Mouse (Mus musculus): ENCODE results near the gene Tlr12. TPM values are rescaled to one million over a fixed set of nuclear protein-coding genes. Genes with fewer than 3 reads are reported as not detected.
A peak's percentile ranks its signal among the peaks of the same experiment; 100 is the strongest.
"Not testable (repeated sequence)": the region's sequence is repeated elsewhere in the genome, so short reads cannot be mapped to it uniquely, and the experiment has no call there.

Tlr12 gene
- not detected in 2 replicates for polyA plus RNA-seq (2014; fragmentation: Nextera tagmentation; extraction: Ambion mirVana)

- H3K27ac ChIP-seq (replicated peaks in 1 of 2; ENCODE audit: control insufficient read depth in 1 of 2, insufficient read depth in 1 of 2, low read depth in 2 of 2, low read length in 2 of 2): no peak within 1 kb of the TSS
- WGBS: 52% methylated on average over 15 of the region's 15 CpGs
- H3K9ac ChIP-seq (ENCODE audit: low read length): no peak within 1 kb of the TSS
- peaks cover 18% of the 10 kb centered on the region; the same call in 1 of the 2 replicates for H3K27me3 ChIP-seq (ENCODE audit: control insufficient read depth, insufficient read depth, low read length)
- peaks cover 7 to 10% of the 10 kb centered on the region in 2 experiments; a peak in 1 of 4 replicates for H3K4me1 ChIP-seq (ENCODE audit: control insufficient read depth in 2 of 2, insufficient read depth in 2 of 2, low read length in 2 of 2)
- H3K9me3 ChIP-seq (ENCODE audit: control insufficient read depth, low read length): no peaks in the 10 kb centered on the region
- no peaks in the 10 kb centered on the region for H3K36me3 ChIP-seq (ENCODE audit: control insufficient read depth, insufficient read depth, low read length)
- H3K4me2 ChIP-seq (ENCODE audit: low read length): no peak within 1 kb of the TSS
- H3K4me3 ChIP-seq (ENCODE audit: control insufficient read depth in 1 of 2, insufficient read depth in 1 of 2, low read depth in 1 of 2, low read length in 2 of 2): no peak within 1 kb of the TSS
- ATAC-seq (ENCODE audit: insufficient number of reproducible peaks, insufficient read depth, low FRiP score, low read depth): no peak
These were observed at the start of gene Tlr12 for GRCm38 (mm10) chr4:128618246-128618911. Gene Tlr12, minus strand, starts transcription at chr4:128618619.

- H3K4me3 ChIP-seq (ENCODE audit: control insufficient read depth in 1 of 2, insufficient read depth in 1 of 2, low read depth in 1 of 2, low read length in 2 of 2); H3K9me3 ChIP-seq (ENCODE audit: control insufficient read depth, low read length); H3K9ac ChIP-seq (ENCODE audit: low read length); H3K4me2 ChIP-seq (ENCODE audit: low read length); H3K36me3 ChIP-seq (ENCODE audit: control insufficient read depth, insufficient read depth, low read length); H3K4me1 ChIP-seq (ENCODE audit: control insufficient read depth in 2 of 2, insufficient read depth in 2 of 2, low read length in 2 of 2); H3K27me3 ChIP-seq (ENCODE audit: control insufficient read depth, insufficient read depth, low read length); ATAC-seq (ENCODE audit: insufficient number of reproducible peaks, insufficient read depth, low FRiP score, low read depth); H3K27ac ChIP-seq (replicated peaks in 1 of 2; ENCODE audit: control insufficient read depth in 1 of 2, insufficient read depth in 1 of 2, low read depth in 2 of 2, low read length in 2 of 2): not testable (repeated sequence)
- WGBS: 47% methylated on average over 4 of the region's 4 CpGs
These were observed 48.8 kb upstream of the Tlr12 start for GRCm38 (mm10) chr4:128667195-128667594.

DNA sequence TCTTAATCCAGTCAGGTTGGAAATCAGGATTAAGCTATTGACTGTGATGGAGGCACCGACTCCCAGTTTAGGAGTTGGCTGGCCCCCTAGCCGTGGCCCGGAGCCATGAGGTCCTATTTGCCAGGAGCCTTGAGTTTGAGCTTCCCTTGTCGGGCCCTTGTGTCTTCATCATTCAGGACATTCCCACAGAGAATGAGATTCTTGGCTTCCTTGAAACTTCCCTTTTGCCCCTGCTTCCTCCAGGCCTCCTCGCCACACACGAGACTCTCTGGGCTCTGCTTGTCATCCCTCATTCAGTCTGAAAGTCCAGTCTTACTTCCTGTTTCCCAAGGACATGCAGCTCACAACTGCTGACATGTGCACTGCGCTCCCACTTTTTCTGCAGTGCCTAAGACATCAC, 47.9 kb upstream of the Tlr12 start:
- H3K27me3 ChIP-seq (ENCODE audit: control insufficient read depth, insufficient read depth, low read length); H3K27ac ChIP-seq (replicated peaks in 1 of 2; ENCODE audit: control insufficient read depth in 1 of 2, insufficient read depth in 1 of 2, low read depth in 2 of 2, low read length in 2 of 2); H3K4me3 ChIP-seq (ENCODE audit: control insufficient read depth in 1 of 2, insufficient read depth in 1 of 2, low read depth in 1 of 2, low read length in 2 of 2); ATAC-seq (ENCODE audit: insufficient number of reproducible peaks, insufficient read depth, low FRiP score, low read depth); H3K4me2 ChIP-seq (ENCODE audit: low read length); H3K36me3 ChIP-seq (ENCODE audit: control insufficient read depth, insufficient read depth, low read length); H3K4me1 ChIP-seq (ENCODE audit: control insufficient read depth in 2 of 2, insufficient read depth in 2 of 2, low read length in 2 of 2); H3K9me3 ChIP-seq (ENCODE audit: control insufficient read depth, low read length); H3K9ac ChIP-seq (ENCODE audit: low read length): not testable (repeated sequence)
- 49% methylated on average over 7 of the region's 7 CpGs for WGBS

DNA sequence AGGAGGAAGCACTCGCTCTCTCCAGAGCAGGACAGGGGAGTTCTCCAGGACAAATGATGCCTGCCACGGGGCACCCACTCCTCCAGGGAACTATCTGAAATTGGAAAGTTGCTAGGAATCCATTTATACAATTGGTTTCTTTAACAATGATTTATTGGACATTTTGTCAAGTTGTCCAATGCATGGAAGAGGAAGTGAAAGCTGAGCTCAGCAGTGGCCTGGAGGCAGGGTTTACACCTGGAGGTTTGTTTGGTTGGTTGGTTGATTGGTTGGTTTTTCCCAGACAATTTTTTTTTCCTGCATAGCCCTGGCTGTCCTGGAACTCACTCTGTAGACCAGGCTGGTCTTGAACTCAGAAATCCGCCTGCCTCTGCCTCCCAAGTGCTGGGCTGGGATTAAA, 45.6 kb upstream of the Tlr12 start:
- no peak overlapping the region for H3K4me3 ChIP-seq (ENCODE audit: control insufficient read depth in 1 of 2, insufficient read depth in 1 of 2, low read depth in 1 of 2, low read length in 2 of 2)
- H3K36me3 ChIP-seq (ENCODE audit: control insufficient read depth, insufficient read depth, low read length): no peaks in the 10 kb centered on the region
- H3K9me3 ChIP-seq (ENCODE audit: control insufficient read depth, low read length): no peaks in the 10 kb centered on the region
- H3K27ac ChIP-seq (replicated peaks in 1 of 2; ENCODE audit: control insufficient read depth in 1 of 2, insufficient read depth in 1 of 2, low read depth in 2 of 2, low read length in 2 of 2): no peak overlapping the region
- no peaks in the 10 kb centered on the region for H3K27me3 ChIP-seq (ENCODE audit: control insufficient read depth, insufficient read depth, low read length)
- H3K9ac ChIP-seq (ENCODE audit: low read length): no peak overlapping the region
- ATAC-seq (ENCODE audit: insufficient number of reproducible peaks, insufficient read depth, low FRiP score, low read depth): no peak
- H3K4me2 ChIP-seq (ENCODE audit: low read length): no peak overlapping the region
- no peaks in the 10 kb centered on the region for H3K4me1 ChIP-seq (ENCODE audit: control insufficient read depth in 2 of 2, insufficient read depth in 2 of 2, low read length in 2 of 2)
- 78% methylated on average over 3 of the region's 3 CpGs for WGBS

DNA sequence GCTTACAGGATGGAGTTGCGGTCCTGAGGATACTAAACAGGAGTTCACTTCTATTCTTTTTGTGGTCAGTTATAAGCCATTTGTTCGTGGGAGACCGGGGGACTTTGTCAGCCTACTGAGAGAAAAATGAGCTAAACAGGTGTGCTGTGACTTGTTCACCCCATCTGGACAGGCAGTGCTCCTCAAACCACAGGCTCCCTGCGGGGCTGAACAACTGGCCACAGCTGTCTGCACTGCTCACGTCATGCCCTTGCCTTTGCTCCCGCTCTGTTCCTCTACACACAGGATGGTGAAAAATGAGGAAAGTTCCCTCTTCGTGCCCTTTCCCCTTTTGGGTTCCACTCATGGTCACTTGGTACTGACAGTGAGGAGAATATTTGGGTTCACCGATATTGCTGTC, 42.6 kb upstream of the Tlr12 start:
- H3K9ac ChIP-seq (ENCODE audit: low read length): no peak overlapping the region
- WGBS: 83% methylated on average over 8 of the region's 8 CpGs
- no peaks in the 10 kb centered on the region for H3K4me1 ChIP-seq (ENCODE audit: control insufficient read depth in 2 of 2, insufficient read depth in 2 of 2, low read length in 2 of 2)
- H3K4me3 ChIP-seq (ENCODE audit: control insufficient read depth in 1 of 2, insufficient read depth in 1 of 2, low read depth in 1 of 2, low read length in 2 of 2): no peak overlapping the region
- no peak for ATAC-seq (ENCODE audit: insufficient number of reproducible peaks, insufficient read depth, low FRiP score, low read depth)
- H3K4me2 ChIP-seq (ENCODE audit: low read length): no peak overlapping the region
- H3K36me3 ChIP-seq (ENCODE audit: control insufficient read depth, insufficient read depth, low read length): no peaks in the 10 kb centered on the region
- H3K27ac ChIP-seq (replicated peaks in 1 of 2; ENCODE audit: control insufficient read depth in 1 of 2, insufficient read depth in 1 of 2, low read depth in 2 of 2, low read length in 2 of 2): no peak overlapping the region
- H3K9me3 ChIP-seq (ENCODE audit: control insufficient read depth, low read length): no peaks in the 10 kb centered on the region
- peaks cover 5% of the 10 kb centered on the region for H3K27me3 ChIP-seq (ENCODE audit: control insufficient read depth, insufficient read depth, low read length)

GRCm38 (mm10) chr4:128660196-128660595, 41.8 kb upstream of the Tlr12 start:
- Histone ChIP-seq H3K27ac (replicated peaks in 1 of 2; ENCODE audit: control insufficient read depth in 1 of 2, insufficient read depth in 1 of 2, low read depth in 2 of 2, low read length in 2 of 2) (no peak overlapping the region), H3K36me3 (ENCODE audit: control insufficient read depth, insufficient read depth, low read length) (no peaks in the 10 kb centered on the region), H3K9ac (ENCODE audit: low read length) (no peak overlapping the region), H3K4me2 (ENCODE audit: low read length) (no peak overlapping the region), H3K4me3 (ENCODE audit: control insufficient read depth in 1 of 2, insufficient read depth in 1 of 2, low read depth in 1 of 2, low read length in 2 of 2) (no peak overlapping the region), H3K27me3 (ENCODE audit: control insufficient read depth, insufficient read depth, low read length) (peaks cover 9% of the 10 kb centered on the region), H3K4me1 (ENCODE audit: control insufficient read depth in 2 of 2, insufficient read depth in 2 of 2, low read length in 2 of 2) (peaks cover 0 to 3% of the 10 kb centered on the region in 2 experiments; a peak in 1 of 4 replicates), H3K9me3 (ENCODE audit: control insufficient read depth, low read length) (no peaks in the 10 kb centered on the region)
- WGBS: 80% methylated on average over 8 of the region's 8 CpGs
- no peak for ATAC-seq (ENCODE audit: insufficient number of reproducible peaks, insufficient read depth, low FRiP score, low read depth)

GRCm38 (mm10) chr4:128655446-128655845, 37.0 kb upstream of the Tlr12 start:
- no peaks in the 10 kb centered on the region for H3K9me3 ChIP-seq (ENCODE audit: control insufficient read depth, low read length)
- WGBS: 9% methylated on average over 12 of the region's 12 CpGs

More at GRCm38 (mm10) chr4:128655446-128655845, 37.0 kb upstream of the Tlr12 start:
- Histone ChIP-seq H3K27me3 (ENCODE audit: control insufficient read depth, insufficient read depth, low read length) (peaks cover 9% of the 10 kb centered on the region), H3K4me1 (ENCODE audit: control insufficient read depth in 2 of 2, insufficient read depth in 2 of 2, low read length in 2 of 2) (peaks cover 5 to 9% of the 10 kb centered on the region in 2 experiments; a peak in 2 of 4 replicates), H3K4me3 (ENCODE audit: control insufficient read depth in 1 of 2, insufficient read depth in 1 of 2, low read depth in 1 of 2, low read length in 2 of 2) (peak overlapping the region; percentile 62 to 72), H3K36me3 (ENCODE audit: control insufficient read depth, insufficient read depth, low read length) (no peaks in the 10 kb centered on the region), H3K27ac (replicated peaks in 1 of 2; ENCODE audit: control insufficient read depth in 1 of 2, insufficient read depth in 1 of 2, low read depth in 2 of 2, low read length in 2 of 2) (no peak overlapping the region), H3K9ac (ENCODE audit: low read length) (peak overlapping the region; percentile 72), H3K4me2 (ENCODE audit: low read length) (peak overlapping the region; percentile 95)
- no peak for ATAC-seq (ENCODE audit: insufficient number of reproducible peaks, insufficient read depth, low FRiP score, low read depth)

All from heart, embryonic 14.5 days (tissue).